Mouse (Mus musculus) heart, postnatal 25 days (tissue): Measurements from ENCODE around the gene G3bp2. TPM values are rescaled to one million over a fixed set of nuclear protein-coding genes. Genes with fewer than 3 reads are reported as not detected.

Experiments
- DNase-seq: peaks from one replicate; pipeline ENCODE4 v3.0.0; 2022; ENCODE audit warnings: low spot score
- intact Hi-C: fragments of 180-260 bp; cut with DNase I; formaldehyde crosslinking; loops from one replicate; pipeline ENCODE4 v1.15.1; 2025
- total RNA-seq, 2 experiments: library from RNA; stranded (reverse); gene quantifications; 2 replicates each; pipeline ENCODE4 v1.2.3; 2021

Gene G3bp2
- total RNA-seq, 2 experiments from 2014 or later = 64.4 to 67.9 TPM

DNA sequence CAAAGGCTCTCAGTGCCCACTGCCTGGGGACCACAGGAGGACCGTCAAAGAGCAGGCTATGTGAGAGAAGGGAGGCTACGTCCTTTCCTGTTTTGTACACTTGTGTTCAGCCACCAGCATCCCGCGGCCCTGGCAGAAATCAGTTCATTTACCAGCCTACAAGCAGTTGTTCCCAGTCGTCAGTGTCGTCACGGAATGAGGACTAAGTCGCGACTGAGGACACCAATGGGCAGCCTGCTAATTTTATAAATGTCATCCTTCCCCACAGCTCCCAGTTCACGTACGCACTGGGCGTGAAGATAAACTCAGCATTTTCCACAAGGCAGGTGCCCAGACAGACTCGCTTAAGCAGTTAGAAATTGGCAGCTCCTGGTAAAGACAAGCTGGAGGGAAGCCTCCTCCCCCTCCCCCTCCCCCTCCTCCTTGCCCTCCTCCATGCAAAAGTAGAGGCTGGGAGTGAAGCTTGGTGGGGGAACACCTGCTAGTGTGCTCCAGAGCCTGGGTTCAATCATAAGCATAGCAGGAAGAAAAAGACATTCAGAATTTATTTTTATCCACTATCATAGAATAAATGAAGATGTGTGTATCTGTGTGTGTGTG is 20.4 kb upstream of the G3bp2 start:
- intact Hi-C loops = no loop called here
- no peak for DNase-seq

DNA sequence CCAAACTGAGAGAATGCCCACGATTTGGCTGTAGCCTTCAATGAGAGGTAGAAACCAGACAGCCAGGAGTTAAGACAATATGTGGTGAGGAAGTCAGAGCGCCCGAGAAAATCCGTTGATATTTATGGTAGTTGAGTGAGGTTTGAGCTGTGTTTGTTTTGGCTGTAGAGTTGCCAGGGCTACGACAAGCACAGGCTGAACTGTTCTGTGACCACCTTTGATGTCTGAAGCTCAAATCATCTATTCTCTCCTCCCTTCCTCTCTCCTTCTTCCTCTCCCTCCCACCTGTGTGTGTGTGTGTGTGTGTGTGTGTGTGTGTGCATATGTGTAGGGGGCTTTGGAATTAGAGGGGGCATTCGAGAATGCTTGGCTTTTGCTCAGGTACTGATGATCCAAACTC is 19.5 kb upstream of the G3bp2 start:
- DNase-seq = no peak
- intact Hi-C loops = no loop called here

DNA sequence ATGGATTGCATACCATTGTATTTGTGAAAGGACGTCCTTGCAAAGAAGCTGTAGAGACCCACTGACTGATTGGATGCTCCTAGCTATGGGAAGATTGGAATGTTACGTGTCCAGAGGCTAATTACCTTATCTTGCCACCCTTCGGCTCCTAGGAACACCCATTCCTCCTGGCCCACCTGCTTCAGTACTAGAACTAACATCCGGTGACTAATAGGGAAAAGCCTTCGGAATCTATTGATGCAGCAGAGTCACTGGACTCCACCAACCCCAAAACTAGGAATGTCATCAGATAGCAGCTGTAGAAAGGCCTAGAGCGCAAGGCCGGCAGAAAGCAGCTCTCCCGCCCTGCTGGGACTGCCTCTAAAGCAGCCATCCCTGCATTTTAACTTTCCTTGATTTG is 18.1 kb upstream of the G3bp2 start:
- intact Hi-C loops = no loop called here
- DNase-seq = no peak

DNA sequence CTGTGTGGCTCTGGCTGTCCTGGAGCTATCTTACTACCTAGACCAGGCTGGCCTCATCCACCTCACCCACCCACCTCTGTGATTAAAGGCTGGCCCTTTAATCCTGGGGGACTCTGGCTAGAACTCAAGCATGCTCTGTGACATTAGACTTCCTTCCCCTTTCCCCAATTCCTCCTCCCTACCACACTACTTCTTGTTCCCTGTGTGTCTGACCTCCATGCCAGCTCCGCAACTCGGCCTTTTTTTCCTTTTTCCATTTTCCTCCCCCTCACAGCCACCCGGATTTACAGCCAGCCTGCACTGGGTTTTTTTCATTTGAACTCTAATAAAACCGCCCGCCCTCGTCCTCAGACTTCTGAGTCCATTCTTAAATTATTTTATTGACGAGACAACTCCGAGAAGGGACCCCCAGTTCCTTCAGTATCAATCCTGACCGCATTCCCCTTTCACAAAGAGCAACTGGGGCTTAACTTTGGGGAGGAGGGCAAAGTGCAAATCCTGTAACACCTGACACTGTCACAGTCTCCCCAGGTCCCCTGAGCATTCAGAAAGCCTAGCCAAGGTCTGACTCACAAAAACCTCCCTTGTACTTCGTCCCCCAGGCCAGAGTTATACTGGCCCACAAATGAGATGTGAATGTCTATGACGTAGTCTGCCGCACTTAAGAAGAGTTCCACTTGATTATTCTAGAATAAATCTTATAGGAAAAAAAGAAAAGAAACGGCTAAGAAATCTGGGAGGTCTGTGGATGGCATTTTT is 15.0 kb upstream of the G3bp2 start:
- intact Hi-C loops = no loop called here
- no peak for DNase-seq

DNA sequence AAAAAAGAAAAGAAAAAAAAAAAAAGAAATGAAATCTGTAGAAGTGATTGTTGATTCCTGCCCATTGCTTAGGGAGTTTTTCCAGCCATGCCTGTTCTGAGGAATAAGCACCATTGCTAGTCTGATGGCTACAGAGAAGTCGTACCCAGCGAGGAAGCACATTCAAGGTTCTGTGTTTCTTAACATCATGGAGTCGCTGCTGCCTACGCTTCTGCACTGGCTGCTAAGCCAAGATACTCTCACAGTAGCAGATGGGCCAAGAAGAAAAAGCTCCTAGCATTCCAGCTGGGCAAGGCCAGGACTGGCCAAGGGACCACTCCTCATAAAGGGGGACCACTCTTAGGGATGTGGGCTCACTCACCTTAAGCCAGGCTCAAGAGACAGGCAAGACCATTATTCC is 14.3 kb upstream of the G3bp2 start:
- intact Hi-C loops = no loop called here
- DNase-seq = no peak

DNA sequence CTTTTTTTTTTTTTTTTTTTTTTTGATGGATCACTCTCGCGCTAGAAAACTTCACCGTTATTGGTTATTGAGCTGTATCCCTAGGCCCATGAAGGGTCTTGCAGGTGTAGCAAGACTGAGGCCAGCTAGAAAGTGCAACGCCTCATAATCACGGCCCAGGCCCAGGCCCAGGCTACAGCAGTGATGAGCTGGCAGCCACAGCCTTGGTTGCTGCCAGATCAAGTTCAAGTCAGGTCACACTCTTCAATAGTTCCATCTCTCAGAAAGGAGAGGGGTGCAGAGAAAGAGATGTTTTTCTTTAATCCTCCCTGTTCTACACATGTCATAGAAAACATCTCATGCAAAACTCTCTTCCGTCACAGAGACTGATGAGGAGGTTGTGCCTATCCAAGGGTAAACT is 13.3 kb upstream of the G3bp2 start:
- no peak for DNase-seq
- intact Hi-C loops = no loop called here

DNA sequence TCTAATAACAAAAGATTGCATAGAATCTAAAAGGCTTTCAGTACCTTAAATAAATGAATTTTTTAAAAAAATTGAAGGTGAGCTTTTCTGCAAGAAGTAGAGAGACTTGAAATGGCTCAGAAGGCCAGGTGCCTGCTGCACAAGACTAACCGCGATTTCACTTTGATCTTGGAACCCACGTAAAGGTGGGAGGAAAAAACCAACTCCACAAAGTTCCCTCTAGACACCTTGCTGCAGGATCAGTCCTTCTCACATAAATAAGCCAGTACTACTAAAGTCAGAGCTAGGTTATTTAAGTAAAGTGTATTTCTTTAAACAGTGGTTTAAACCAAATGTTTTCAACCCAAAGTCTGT is 10.5 kb upstream of the G3bp2 start:
- DNase-seq = no peak

DNA sequence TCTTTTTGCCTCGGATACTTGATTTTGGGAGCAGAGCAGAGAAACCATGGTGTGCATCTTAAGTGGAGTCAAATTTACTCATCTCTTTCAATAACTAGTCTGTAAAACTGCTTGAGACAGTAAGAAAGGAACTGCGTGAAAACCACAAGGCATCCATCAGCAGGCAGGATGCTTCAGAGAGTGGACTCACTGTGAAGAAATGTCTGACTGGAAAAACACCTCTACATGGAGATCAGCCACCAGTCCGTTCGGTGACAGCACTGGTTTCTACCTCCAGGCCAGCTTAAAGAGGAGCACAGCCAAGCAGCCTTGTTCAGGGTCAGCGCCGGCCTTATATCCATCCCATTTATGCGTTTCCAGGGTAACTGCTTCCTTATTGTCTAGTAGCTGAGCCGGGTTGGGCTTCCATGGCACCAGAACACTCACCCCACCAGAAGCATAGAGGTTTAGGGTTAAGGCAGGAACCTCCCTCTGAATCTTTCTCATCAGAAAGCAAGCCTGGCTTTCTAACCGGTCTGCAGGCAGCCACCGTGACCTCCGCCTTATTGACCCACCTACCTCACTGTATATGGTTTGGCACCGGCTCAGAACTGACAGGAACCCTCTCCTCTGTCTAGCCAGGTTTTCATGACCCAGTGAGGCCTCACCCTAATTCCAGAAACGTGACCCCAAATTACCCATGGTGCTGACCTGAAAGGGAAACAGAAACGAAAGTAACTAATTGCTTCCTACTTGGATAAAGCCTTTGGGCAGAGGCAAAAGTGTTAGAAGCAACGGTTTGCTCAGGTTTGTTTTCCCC is 9.9 kb upstream of the G3bp2 start:
- DNase-seq = no peak
- intact Hi-C loops = no loop called here

More for the DNA sequence above, 10.5 kb upstream of the G3bp2 start:
- intact Hi-C loops = no loop called here

DNA sequence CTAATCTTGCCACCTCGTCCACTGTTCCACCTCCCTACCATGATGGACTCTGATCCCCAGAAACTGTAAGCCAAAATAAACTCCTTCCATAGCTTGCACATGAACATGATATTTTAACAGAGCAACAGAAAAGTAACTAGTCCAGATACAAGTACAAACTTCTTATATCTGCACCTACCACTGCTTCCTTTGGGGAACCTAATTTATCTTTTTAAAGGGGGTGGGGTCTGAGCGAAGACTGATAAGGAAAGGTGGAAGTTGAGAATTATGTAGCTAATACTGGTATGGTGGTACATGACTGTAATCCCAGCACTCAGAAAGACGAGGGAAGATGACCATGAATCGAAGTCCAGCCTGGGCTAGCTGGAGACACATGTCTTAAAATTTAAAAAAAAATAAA is 4.0 kb upstream of the G3bp2 start:
- no peak for DNase-seq
- intact Hi-C loops = no loop called here

DNA sequence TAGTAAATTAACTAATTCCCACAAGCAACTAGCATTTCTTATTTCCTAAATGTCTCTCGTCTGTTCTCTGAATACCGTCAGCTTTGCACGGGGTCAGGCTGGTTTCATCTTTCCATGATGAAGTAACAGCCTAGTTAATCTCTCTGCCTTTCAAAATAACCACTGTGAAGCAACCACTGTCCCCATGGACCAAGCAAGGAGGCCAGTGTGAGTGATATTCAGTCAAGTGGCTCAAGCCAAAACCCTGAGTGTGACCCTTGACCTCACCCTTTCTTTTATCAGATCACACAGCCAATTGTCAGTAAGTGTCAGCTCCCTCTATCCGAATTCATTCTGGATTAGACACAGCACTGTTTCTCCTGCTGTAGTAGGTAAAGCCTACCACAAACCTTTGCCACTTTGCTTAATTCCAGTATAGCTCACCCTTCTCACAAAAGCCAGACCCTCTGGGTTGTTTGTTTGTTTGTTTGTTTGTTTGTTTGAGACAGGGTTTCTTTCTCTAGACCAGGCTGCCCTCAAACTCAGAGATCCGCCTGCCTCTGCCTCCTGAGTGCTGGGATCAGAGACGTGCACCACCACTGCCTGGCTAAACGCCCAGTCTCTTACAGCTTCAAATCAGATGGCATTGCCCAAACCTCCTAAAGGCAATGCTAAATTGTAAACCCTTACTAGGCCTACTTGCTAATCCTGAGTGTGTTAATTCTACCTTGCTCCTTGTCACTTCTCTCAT is 2.5 kb upstream of the G3bp2 start:
- DNase-seq = no peak
- intact Hi-C loops = loop anchor here (2.0 kb wide), 1 partner anchor 51 kb away; the partner anchor contains the start of gene Uso1

DNA sequence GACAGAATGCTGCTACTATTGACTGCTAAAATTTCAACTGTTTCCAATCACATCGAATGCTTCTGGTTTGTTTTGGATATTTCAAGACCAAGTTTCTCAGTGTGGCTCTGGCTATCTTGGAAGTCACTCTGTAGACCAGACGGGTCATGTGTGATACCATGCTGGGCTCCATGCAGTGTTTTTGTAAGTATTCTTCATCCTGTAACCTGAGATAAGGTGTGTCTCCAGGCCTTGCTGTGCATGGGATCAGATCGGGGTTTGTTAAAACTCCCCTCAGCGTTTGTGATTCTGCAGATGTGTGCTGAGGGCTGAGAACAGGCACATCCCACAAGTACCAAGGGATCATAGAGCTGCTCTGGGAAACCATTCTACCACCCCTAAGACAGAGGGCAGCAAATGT is 1.7 kb upstream of the G3bp2 start:
- intact Hi-C loops = loop anchor here (2.0 kb wide), 1 partner anchor 52 kb away; the partner anchor contains the start of gene Uso1
- DNase-seq = no peak

DNA sequence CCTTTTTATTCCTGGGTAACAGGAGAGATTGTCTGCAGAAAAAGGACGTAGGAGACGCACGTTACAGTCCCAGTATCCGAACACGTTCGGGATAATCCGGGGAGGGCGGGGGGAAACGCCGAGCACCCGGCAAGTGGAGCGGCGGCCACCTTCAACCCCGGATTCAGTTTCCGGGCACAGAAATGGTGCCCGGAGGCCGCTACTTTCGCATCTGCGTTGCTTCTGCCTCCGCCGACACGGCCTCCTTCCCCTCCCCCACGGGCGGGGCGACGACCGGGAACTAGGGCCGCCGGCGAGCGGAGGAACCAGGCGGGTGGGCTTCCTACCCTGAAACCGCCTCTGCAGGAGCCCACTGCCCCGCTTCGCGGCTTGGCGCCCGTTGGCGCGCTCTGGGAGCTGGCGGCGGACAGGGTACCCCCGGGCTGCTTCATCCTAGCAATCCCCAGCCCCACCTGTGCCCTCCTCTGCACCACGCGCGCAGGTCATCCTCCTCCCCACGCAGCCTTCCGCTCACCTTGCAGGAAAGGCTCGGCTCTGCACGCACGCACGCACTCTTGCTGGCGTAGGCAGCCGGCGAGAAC is 608 bp downstream of the G3bp2 start:
- no peak for DNase-seq
- intact Hi-C loops = loop anchor here (2.0 to 5.0 kb wide), 2 partner anchors 30 to 41 kb away; partner anchors contain the start of gene Cdkl2

DNA sequence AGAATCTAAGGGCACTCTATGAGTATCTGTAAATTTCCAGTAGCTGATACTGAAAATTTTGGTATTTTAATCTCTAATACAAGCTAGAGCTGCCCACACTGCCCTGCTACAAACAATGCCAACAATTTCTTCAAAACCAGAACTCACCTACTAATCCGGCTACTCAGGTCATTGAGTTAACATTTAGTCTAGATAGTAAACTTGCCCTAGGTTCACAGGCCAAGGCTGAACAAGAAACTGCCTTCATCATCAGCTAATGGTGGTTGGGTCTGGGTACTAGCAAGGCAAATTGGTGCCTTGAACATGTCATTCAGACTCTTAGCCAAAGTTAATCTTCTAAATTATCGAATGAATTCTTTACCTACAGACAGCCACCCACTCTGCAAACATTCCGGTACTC is 2.2 kb downstream of the G3bp2 start:
- intact Hi-C loops = loop anchor here (5.0 kb wide), 1 partner anchor 39 kb away; the partner anchor contains the start of gene Cdkl2
- DNase-seq = no peak

DNA sequence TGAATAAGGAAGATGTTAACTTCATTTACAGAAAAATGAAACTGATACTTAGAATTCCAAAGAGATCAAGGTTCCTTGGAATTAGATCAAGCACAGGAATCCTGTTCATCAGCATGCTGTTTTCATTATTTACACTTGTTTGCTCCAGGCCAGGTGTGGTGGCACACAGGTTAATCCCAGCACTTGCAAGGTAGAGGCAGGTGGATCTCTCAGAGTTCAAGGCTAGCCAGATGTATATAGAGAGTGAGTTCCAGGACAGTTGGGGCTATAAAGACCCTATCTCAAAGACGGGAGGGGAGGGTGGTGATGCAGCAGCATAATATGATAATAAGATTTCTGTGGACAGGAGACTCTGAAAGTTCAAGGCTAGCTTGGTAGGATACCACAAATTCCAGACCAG is 3.1 kb downstream of the G3bp2 start:
- DNase-seq = no peak
- intact Hi-C loops = loop anchor here (5.0 kb wide), 1 partner anchor 38 kb away; the partner anchor contains the start of gene Cdkl2

DNA sequence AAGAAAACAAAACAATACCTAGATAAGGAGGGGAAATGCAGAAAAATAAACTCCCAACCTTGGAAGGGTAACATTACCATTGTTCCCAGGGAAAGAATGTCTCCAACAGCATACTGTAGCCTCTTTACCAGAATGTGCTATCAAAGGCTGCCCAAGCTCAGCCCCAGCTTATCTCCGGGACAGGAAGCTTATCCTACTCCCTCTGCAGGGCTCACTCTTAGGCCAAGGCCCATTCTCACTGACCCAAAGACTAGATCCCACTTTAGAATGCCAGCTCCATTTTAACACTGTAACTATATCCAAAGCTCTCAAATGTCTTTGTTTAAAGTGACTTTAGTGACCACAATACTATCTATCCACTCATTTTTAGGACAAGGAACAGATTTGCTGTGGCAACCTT is 4.2 kb downstream of the G3bp2 start:
- intact Hi-C loops = no loop called here
- no peak for DNase-seq

DNA sequence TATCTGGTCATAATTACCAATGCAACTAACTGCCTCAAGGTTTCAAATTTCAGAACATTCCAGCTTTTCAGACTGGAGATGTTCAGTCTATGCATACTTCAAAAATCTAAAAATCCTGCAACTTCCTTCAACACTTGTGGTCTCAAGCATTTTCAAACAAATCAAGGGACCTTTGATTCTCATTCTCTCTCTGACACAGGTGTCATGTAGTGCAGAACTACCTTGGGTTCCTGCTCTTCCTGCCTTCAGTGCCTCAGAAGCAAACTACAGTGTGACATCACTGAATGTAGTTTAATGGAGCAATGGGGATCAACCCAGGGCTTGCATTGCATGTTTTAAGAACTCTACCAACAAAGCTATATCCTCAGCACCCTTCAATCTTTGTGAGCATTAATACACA is 4.8 kb downstream of the G3bp2 start:
- no peak for DNase-seq
- intact Hi-C loops = no loop called here

DNA sequence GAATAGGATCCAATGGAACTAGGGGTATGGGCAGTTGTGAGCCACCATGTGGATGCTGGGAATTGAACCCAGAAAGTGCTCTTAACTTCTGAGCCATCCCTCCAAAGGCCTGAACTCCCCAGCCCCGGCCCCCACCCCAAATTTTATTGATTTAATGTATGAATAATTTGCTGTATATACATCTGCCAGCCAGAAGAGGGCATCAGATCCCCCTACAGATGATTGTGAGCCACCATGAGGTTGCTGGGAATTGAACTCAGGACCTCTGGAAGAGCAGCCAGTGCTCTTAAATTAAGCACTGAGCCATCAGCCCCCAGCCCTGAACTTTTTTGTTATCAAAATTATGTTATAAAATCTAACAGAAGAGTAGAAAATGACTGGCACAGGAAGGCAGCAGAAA is 7.2 kb downstream of the G3bp2 start:
- intact Hi-C loops = no loop called here
- DNase-seq = no peak

DNA sequence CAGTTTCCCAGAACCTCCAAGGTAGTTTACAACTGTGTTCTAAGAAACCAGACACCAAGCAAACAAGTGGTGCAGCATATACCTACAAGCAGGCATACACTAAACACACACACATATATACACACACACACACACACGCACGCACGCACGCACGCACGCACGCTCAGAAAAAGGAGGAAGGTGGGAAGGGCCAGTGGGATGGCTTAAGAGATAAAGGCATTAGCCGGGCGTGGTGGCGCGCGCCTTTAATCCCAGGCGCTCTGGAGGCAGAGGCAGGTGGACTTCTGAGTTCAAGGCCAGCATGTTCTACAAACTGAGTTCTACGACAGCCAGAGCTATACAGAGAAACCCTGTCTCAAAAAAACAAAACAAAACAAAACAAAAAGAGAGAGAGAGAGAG is 9.5 kb downstream of the G3bp2 start:
- DNase-seq = no peak
- intact Hi-C loops = no loop called here

DNA sequence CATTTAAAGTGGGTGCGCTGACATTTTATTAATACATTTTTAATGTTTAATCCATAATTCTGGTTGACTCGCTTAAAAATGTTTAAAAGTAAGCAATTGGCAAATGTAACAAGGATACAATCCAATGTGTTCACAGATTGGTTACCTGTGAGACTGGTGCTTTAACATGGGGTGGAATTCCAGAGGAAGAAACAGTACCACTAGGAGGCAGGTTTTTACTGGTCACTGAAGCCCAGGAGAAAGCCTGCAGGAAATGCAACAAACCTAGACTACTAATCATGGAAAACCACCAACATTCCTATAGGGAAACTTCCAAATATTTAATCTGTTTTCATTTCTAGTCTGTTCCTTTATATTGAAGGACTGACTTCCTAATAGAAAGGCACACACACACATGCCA is 20.3 kb downstream of the G3bp2 start:
- DNase-seq = no peak
- intact Hi-C loops = no loop called here

DNA sequence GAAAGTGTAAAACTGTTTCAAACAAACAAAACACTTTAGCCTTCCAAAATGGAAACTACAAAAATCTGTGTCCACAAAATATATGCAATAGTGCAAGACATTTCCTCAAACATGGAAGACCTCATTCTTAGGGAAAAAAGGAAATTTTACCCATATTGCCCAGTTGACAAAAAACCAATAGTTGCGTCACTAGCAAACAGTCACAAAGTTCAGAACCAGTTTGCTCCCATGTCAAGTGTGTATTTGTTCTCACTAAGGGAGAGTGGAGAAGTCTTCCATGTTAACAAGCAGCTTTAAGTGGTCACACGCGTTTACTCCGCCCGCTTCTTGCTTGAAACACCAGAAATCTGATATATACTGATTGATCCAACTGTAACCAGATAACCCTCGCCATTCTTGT is 30.7 kb downstream of the G3bp2 start:
- no peak for DNase-seq
- intact Hi-C loops = no loop called here
